Mouse (Mus musculus): ENCODE results near the gene Asf1a.
"Not testable (repeated sequence)": the region's sequence is repeated elsewhere in the genome, so short reads cannot be mapped to it uniquely, and the experiment has no call there.

Asf1a gene

DNA sequence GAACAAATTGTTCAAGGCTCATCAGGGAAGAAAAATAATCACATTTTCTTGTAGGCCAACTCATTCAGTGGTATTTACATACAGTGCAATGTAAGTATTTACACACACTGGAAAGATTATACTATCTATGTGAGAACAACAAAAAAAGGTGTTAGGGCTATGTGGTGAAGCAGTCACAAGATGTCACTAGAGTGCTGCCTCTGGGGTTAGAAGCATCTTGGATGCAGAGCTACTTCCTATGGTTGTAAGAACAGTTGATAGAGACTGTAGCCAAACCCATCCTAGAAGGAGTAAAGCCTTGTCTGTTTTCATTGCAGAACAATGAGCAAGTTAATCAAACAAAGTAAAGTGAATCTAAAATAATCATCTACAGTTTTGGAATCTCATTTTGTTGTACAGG lies 45.0 kb downstream of the Asf1a start:
- DNase-seq (ENCODE audit: low read depth, low spot score) = peak; percentile 88

DNA sequence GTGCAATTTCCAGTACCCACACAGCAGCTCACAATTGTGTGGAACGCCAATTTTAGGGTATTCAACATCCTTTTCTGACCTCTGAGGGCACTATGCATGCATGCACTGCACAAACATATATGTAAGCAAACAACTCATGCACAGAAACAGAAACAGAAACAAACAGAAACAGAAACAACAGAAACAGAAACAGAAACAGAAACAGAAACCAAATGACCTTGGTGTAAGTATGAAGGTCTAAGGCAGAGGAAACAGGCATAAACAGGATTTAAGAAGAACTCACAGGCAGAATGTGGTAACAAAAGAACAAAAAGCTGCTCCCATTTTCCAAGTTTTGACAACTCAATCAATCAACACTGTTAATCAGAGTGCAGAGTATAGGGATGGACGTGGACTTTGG lies 54.1 kb downstream of the Asf1a start:
- no peak for DNase-seq (ENCODE audit: low read depth, low spot score)

DNA sequence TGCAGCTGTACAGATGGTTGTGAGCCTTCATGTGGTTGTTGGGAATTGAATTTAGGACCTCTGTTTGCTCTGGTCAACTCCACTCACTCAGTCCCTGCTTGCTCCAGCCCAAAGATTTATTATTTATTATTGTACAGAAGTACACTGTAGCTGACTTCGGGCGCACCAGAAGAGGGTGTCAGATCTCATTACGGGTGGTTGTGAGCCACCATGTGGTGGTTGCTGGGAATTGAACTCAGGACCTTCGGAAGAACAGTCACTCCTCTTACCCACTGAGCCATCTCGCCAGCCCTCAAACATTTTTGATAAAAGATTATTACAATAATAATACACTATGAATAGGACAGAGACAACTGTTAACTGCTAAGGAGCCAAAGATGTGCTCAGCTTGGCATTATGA lies 57.7 kb downstream of the Asf1a start:
- DNase-seq (ENCODE audit: low read depth, low spot score) = not testable (repeated sequence)
